Comparison of ENCODE assay signal across 20 mouse cellular contexts in genomic region chr4:63405683-63406082, GRCm38 (mm10). TPM values are rescaled to one million over a fixed set of nuclear protein-coding genes. Genes with fewer than 3 reads are reported as not detected.
A peak's percentile ranks its signal among the peaks of the same experiment; 100 is the strongest.
DNase-seq lines count a peak whose midpoint lies in the region; ATAC-seq and TF ChIP-seq lines count a peak whose summit lies in the region.
"Had no signal": no experiment of that assay in that cellular context is flagged by ENCODE, and none has a peak within 500 bp of the region (broad histone marks: within the 10 kb centered on the region; RNA-seq: fewer than 3 reads in every experiment).

No protein-coding gene starts in this region.

- H3K4me2 ChIP-seq in hindbrain, postnatal 0 days (ENCODE audit: low read depth, low read length), result no peak overlapping the region
- H3K4me2 ChIP-seq in hindbrain, embryonic 13.5 days, result no peak overlapping the region
- H3K4me2 ChIP-seq in forebrain, embryonic 13.5 days, result peak overlapping the region; percentile 36; the same call in 1 of the 2 replicates
- no peak overlapping the region for H3K4me2 ChIP-seq in limb, embryonic 15.5 days
- H3K4me2 ChIP-seq in stomach, postnatal 0 days (replicated peaks; ENCODE audit: low read depth), result no peak overlapping the region
- H3K4me2 ChIP-seq: liver, embryonic 15.5 days had no signal

- H3K36me3 ChIP-seq in hindbrain, postnatal 0 days (ENCODE audit: insufficient read depth, low read length), result no peaks in the 10 kb centered on the region
- no peaks in the 10 kb centered on the region for H3K36me3 ChIP-seq in hindbrain, embryonic 13.5 days
- H3K36me3 ChIP-seq in spleen, adult 2 months (ENCODE audit: control insufficient read depth, insufficient read depth, low read length), result no peaks in the 10 kb centered on the region
- H3K36me3 ChIP-seq in forebrain, embryonic 13.5 days (ENCODE audit: poor library complexity, severe bottlenecking), result peaks cover 5% of the 10 kb centered on the region; the same call in 1 of the 2 replicates
- no peaks in the 10 kb centered on the region for H3K36me3 ChIP-seq in limb, embryonic 15.5 days
- H3K36me3 ChIP-seq in stomach, postnatal 0 days (ENCODE audit: control insufficient read depth, insufficient read depth, low read length), result no peaks in the 10 kb centered on the region
- H3K36me3 ChIP-seq: liver, embryonic 15.5 days had no signal

- no peaks in the 10 kb centered on the region for H3K27me3 ChIP-seq in hindbrain, postnatal 0 days (ENCODE audit: insufficient read depth, low read length)
- 0 out of 2 replicates have a peak, but pooled peaks cover 4% of the 10 kb centered on the region for H3K27me3 ChIP-seq in hindbrain, embryonic 13.5 days
- no peaks in the 10 kb centered on the region for H3K27me3 ChIP-seq in spleen, adult 2 months (ENCODE audit: control insufficient read depth, insufficient read depth, low read length)
- H3K27me3 ChIP-seq in forebrain, embryonic 13.5 days, result no peaks in the 10 kb centered on the region
- no peaks in the 10 kb centered on the region for H3K27me3 ChIP-seq in limb, embryonic 15.5 days
- H3K27me3 ChIP-seq in stomach, postnatal 0 days (ENCODE audit: control insufficient read depth, insufficient read depth, low read length), result no peaks in the 10 kb centered on the region

- no peaks in the 10 kb centered on the region for H3K9me3 ChIP-seq in hindbrain, postnatal 0 days (ENCODE audit: low read length)
- H3K9me3 ChIP-seq in hindbrain, embryonic 13.5 days, result no peaks in the 10 kb centered on the region
- no peaks in the 10 kb centered on the region for H3K9me3 ChIP-seq in forebrain, embryonic 13.5 days (replicated peaks)
- H3K9me3 ChIP-seq in limb, embryonic 15.5 days, result no peaks in the 10 kb centered on the region
- H3K9me3 ChIP-seq in stomach, postnatal 0 days (ENCODE audit: control insufficient read depth, low read length), result no peaks in the 10 kb centered on the region
- H3K9me3 ChIP-seq: liver, embryonic 15.5 days had no signal

- DNase-seq in hindbrain, postnatal 0 days (ENCODE audit: low spot score), result no peak
- DNase-seq in spleen, adult 2 months (ENCODE audit: low read depth in 1 of 2, low spot score in 2 of 2), result no peak
- no peak for DNase-seq in spleen, postnatal 4 days (ENCODE audit: low spot score in 2 of 2)
- no peak for DNase-seq in left cerebral cortex, postnatal 14 days (ENCODE audit: low spot score in 2 of 2)
- DNase-seq in stomach, postnatal 0 days (ENCODE audit: low spot score), result no peak
- DNase-seq: adrenal gland, postnatal 25 days; cerebellum, adult 9-11 months; embryo, embryonic 11 days; heart, postnatal 14 days had no signal

- H3K4me3 ChIP-seq in hindbrain, postnatal 0 days (ENCODE audit: low read length), result no peak overlapping the region
- no peak overlapping the region for H3K4me3 ChIP-seq in hindbrain, embryonic 13.5 days
- H3K4me3 ChIP-seq in spleen, adult 2 months (ENCODE audit: extremely low read depth, insufficient read depth, insufficient read length), result no peak overlapping the region
- H3K4me3 ChIP-seq in forebrain, embryonic 13.5 days, result no peak overlapping the region
- no peak overlapping the region for H3K4me3 ChIP-seq in limb, embryonic 15.5 days
- H3K4me3 ChIP-seq in stomach, postnatal 0 days (ENCODE audit: low read depth, low read length), result no peak overlapping the region
- H3K4me3 ChIP-seq: heart, adult 2 months; liver, embryonic 15.5 days had no signal

- 56% methylated on average over 4 of the region's 4 CpGs for WGBS in hindbrain, postnatal 0 days
- 68% methylated on average over 4 of the region's 4 CpGs for WGBS in hindbrain, embryonic 13.5 days
- WGBS in spleen, adult 2 months, result 20% methylated on average over 4 of the region's 4 CpGs
- 52% methylated on average over 4 of the region's 4 CpGs for WGBS in forebrain, embryonic 13.5 days
- 53% methylated on average over 4 of the region's 4 CpGs for WGBS in limb, embryonic 15.5 days
- 63% methylated on average over 4 of the region's 4 CpGs for WGBS in stomach, postnatal 0 days

- no peak overlapping the region for H3K9ac ChIP-seq in hindbrain, postnatal 0 days (replicated peaks; ENCODE audit: low read length)
- no peak overlapping the region for H3K9ac ChIP-seq in hindbrain, embryonic 13.5 days
- H3K9ac ChIP-seq in forebrain, embryonic 13.5 days, result no peak overlapping the region
- 0 out of 2 replicates have a peak overlapping the region, but pooled peaks have one; percentile 1 for H3K9ac ChIP-seq in limb, embryonic 15.5 days
- H3K9ac ChIP-seq in stomach, postnatal 0 days (ENCODE audit: low read length), result no peak overlapping the region
- H3K9ac ChIP-seq: liver, embryonic 15.5 days had no signal

- intact Hi-C loops in left cerebral cortex, postnatal 14 days (cut with DNase I), result loop anchor here (2.0 to 10.0 kb wide), 2 partner anchors 221 to 247 kb away; no protein-coding TSS in a partner anchor

- ATAC-seq in hindbrain, postnatal 0 days, result no peak
- no peak for ATAC-seq in hindbrain, embryonic 13.5 days (ENCODE audit: low FRiP score)
- no peak for ATAC-seq in forebrain, embryonic 13.5 days
- no peak for ATAC-seq in limb, embryonic 15.5 days (ENCODE audit: insufficient number of reproducible peaks, low FRiP score, low TSS enrichment, low read depth)
- no peak for ATAC-seq in stomach, postnatal 0 days (ENCODE audit: low FRiP score, low TSS enrichment)

- TF ChIP-seq EP300 in stomach, postnatal 0 days (optimal IDR thresholded peaks at IDR 0.05), result no peak

- no peak for TF ChIP-seq POLR2A in spleen, adult 2 months (IDR thresholded peaks at IDR 0.05; ENCODE audit: low read depth, low read length)

- peak; percentile 7; the same call in 1 of the 2 replicates for TF ChIP-seq CTCF in hindbrain, postnatal 0 days (IDR thresholded peaks at IDR 0.05; ENCODE audit: low read depth)
- TF ChIP-seq CTCF in spleen, adult 2 months (IDR thresholded peaks at IDR 0.05; ENCODE audit: extremely low read depth, insufficient read depth, insufficient read length, insufficient replicate concordance), result no peak
- no peak for TF ChIP-seq CTCF in stomach, postnatal 0 days (IDR thresholded peaks at IDR 0.05; ENCODE audit: low read depth)

- H3K27ac ChIP-seq in hindbrain, postnatal 0 days, result no peak overlapping the region
- no peak overlapping the region for H3K27ac ChIP-seq in hindbrain, embryonic 13.5 days
- H3K27ac ChIP-seq in spleen, adult 2 months (ENCODE audit: insufficient read depth, low read length), result peak overlapping the region; percentile 99
- H3K27ac ChIP-seq in forebrain, embryonic 13.5 days, result peak overlapping the region; percentile 93
- no peak overlapping the region for H3K27ac ChIP-seq in limb, embryonic 15.5 days
- H3K27ac ChIP-seq in stomach, postnatal 0 days (replicated peaks), result no peak overlapping the region

- H3K4me1 ChIP-seq in hindbrain, postnatal 0 days (ENCODE audit: insufficient read depth, low read length), result peaks cover 31% of the 10 kb centered on the region
- H3K4me1 ChIP-seq in hindbrain, embryonic 13.5 days (replicated peaks), result peaks cover 64% of the 10 kb centered on the region
- H3K4me1 ChIP-seq in spleen, adult 2 months (ENCODE audit: control insufficient read depth, insufficient read depth, insufficient read length), result peaks cover 42% of the 10 kb centered on the region
- H3K4me1 ChIP-seq in forebrain, embryonic 13.5 days, result peaks cover 90% of the 10 kb centered on the region
- peaks cover 77% of the 10 kb centered on the region for H3K4me1 ChIP-seq in limb, embryonic 15.5 days
- H3K4me1 ChIP-seq in stomach, postnatal 0 days (replicated peaks; ENCODE audit: control insufficient read depth, insufficient read depth), result peaks cover 19% of the 10 kb centered on the region

RNA-seq across cellular contexts. Expression of gene Akna, which starts 2.5 kb away (rescaled TPM):
- total RNA-seq in hindbrain, postnatal 0 days (2014; rRNA removed), result 7.2 and 8.1 TPM in 2 replicates
- polyA plus RNA-seq in hindbrain, postnatal 0 days (2015; fragmentation: Nextera tagmentation; extraction: Ambion mirVana), result 2.7 and 3.2 TPM in 2 replicates
- polyA plus RNA-seq in hindbrain, embryonic 13.5 days (2015; fragmentation: Nextera tagmentation; extraction: Ambion mirVana), result 6.0 and 6.2 TPM in 2 replicates
- polyA plus RNA-seq in spleen, adult 2 months (2012; rRNA removed), result 94.1 and 100 TPM in 2 replicates
- 21.7 and 23.1 TPM in 2 replicates for polyA plus RNA-seq in forebrain, embryonic 13.5 days (2015; fragmentation: Nextera tagmentation; extraction: Ambion mirVana)
- polyA plus RNA-seq in limb, embryonic 15.5 days (2015; fragmentation: Nextera tagmentation; extraction: Ambion mirVana), result 5.6 and 6.0 TPM in 2 replicates
- total RNA-seq in left cerebral cortex, postnatal 14 days (2021), result 1 to 10 TPM; 3.9 to 4.0 TPM
- polyA plus RNA-seq in stomach, postnatal 0 days (2015; fragmentation: Nextera tagmentation; extraction: Ambion mirVana), result 2.0 and 2.2 TPM in 2 replicates

RNA-seq across cellular contexts. Expression of gene Orm2, which starts 43.4 kb away (rescaled TPM):
- not detected in 2 replicates for total RNA-seq in hindbrain, postnatal 0 days (2014; rRNA removed)
- polyA plus RNA-seq in hindbrain, postnatal 0 days (2015; fragmentation: Nextera tagmentation; extraction: Ambion mirVana), result not detected in 2 replicates
- not detected in 2 replicates for polyA plus RNA-seq in hindbrain, embryonic 13.5 days (2015; fragmentation: Nextera tagmentation; extraction: Ambion mirVana)
- polyA plus RNA-seq in spleen, adult 2 months (2012; rRNA removed), result not detected in 2 replicates
- not detected in 2 replicates for polyA plus RNA-seq in forebrain, embryonic 13.5 days (2015; fragmentation: Nextera tagmentation; extraction: Ambion mirVana)
- 0.25 and 0.35 TPM in 2 replicates for polyA plus RNA-seq in limb, embryonic 15.5 days (2015; fragmentation: Nextera tagmentation; extraction: Ambion mirVana)
- not detected for total RNA-seq in left cerebral cortex, postnatal 14 days (2021)
- not detected in 2 replicates for polyA plus RNA-seq in stomach, postnatal 0 days (2015; fragmentation: Nextera tagmentation; extraction: Ambion mirVana)
- total RNA-seq: heart, adult 2 months; layer of hippocampus, adult 18-20 months; megakaryocyte progenitor cell, adult 5-6 weeks had no signal
- polyA plus RNA-seq: heart, adult 2 months; intestine, embryonic 14.5 days; kidney, embryonic 16.5 days; limb, embryonic 11.5 days; liver, embryonic 15.5 days had no signal

RNA-seq across cellular contexts. Expression of gene Orm3, which starts 49.7 kb away (rescaled TPM):
- not detected in 2 replicates for total RNA-seq in hindbrain, postnatal 0 days (2014; rRNA removed)
- polyA plus RNA-seq in hindbrain, postnatal 0 days (2015; fragmentation: Nextera tagmentation; extraction: Ambion mirVana), result not detected in 2 replicates
- polyA plus RNA-seq in hindbrain, embryonic 13.5 days (2015; fragmentation: Nextera tagmentation; extraction: Ambion mirVana), result not detected in 2 replicates
- not detected in 2 replicates for polyA plus RNA-seq in spleen, adult 2 months (2012; rRNA removed)
- polyA plus RNA-seq in forebrain, embryonic 13.5 days (2015; fragmentation: Nextera tagmentation; extraction: Ambion mirVana), result not detected in 2 replicates
- polyA plus RNA-seq in limb, embryonic 15.5 days (2015; fragmentation: Nextera tagmentation; extraction: Ambion mirVana), result not detected in 2 replicates
- total RNA-seq in left cerebral cortex, postnatal 14 days (2021), result not detected
- polyA plus RNA-seq in stomach, postnatal 0 days (2015; fragmentation: Nextera tagmentation; extraction: Ambion mirVana), result not detected in 2 replicates
- total RNA-seq: gastrocnemius, adult 8-10 months; layer of hippocampus, adult 18-20 months; megakaryocyte progenitor cell, adult 5-6 weeks had no signal
- polyA plus RNA-seq: heart, adult 2 months; intestine, embryonic 14.5 days; kidney, embryonic 16.5 days; limb, embryonic 11.5 days; liver, embryonic 15.5 days had no signal

Comparison
In these comparisons a context has a peak if more than half of its experiments do, and no peak if none do; other contexts are left out.
1. H3K27ac ChIP-seq: peak in spleen, adult 2 months (single experiment) and forebrain, embryonic 13.5 days (single experiment); none in hindbrain, postnatal 0 days (single experiment), hindbrain, embryonic 13.5 days (single experiment), limb, embryonic 15.5 days (single experiment) and stomach, postnatal 0 days (single experiment).